Mouse (Mus musculus): ENCODE data around the gene Olfr9. TPM values are rescaled to one million over a fixed set of nuclear protein-coding genes. Genes with fewer than 3 reads are reported as not detected.
A peak's percentile ranks its signal among the peaks of the same experiment; 100 is the strongest.
"Not testable (repeated sequence)": the region's sequence is repeated elsewhere in the genome, so short reads cannot be mapped to it uniquely, and the experiment has no call there.

Olfr9 gene
- polyA plus RNA-seq, 1 experiment: not detected

GRCm38 (mm10) chr10:128977522-128978114 lies 11.6 kb upstream of the Olfr9 start:
- Histone ChIP-seq H3K27ac (ENCODE audit: insufficient read depth, low read length) (no peak overlapping the region), H3K27me3 (ENCODE audit: control insufficient read depth, insufficient read depth, low read length) (no peaks in the 10 kb centered on the region), H3K4me3 (replicated peaks; ENCODE audit: insufficient read depth, low read depth, low read length) (no peak overlapping the region), H3K4me1 (ENCODE audit: control insufficient read depth, insufficient read depth, low read length) (no peaks in the 10 kb centered on the region)
- WGBS: 8% methylated on average over 9 of the region's 9 CpGs
- peak; percentile 62 to 66 for DNase-seq
- TF ChIP-seq POLR2A (IDR thresholded peaks at IDR 0.05; ENCODE audit: borderline replicate concordance, insufficient read depth, low read length): no peak
- TF ChIP-seq CTCF (IDR thresholded peaks at IDR 0.05; ENCODE audit: borderline replicate concordance, insufficient read depth, low read depth, low read length): peak; percentile 93

DNA sequence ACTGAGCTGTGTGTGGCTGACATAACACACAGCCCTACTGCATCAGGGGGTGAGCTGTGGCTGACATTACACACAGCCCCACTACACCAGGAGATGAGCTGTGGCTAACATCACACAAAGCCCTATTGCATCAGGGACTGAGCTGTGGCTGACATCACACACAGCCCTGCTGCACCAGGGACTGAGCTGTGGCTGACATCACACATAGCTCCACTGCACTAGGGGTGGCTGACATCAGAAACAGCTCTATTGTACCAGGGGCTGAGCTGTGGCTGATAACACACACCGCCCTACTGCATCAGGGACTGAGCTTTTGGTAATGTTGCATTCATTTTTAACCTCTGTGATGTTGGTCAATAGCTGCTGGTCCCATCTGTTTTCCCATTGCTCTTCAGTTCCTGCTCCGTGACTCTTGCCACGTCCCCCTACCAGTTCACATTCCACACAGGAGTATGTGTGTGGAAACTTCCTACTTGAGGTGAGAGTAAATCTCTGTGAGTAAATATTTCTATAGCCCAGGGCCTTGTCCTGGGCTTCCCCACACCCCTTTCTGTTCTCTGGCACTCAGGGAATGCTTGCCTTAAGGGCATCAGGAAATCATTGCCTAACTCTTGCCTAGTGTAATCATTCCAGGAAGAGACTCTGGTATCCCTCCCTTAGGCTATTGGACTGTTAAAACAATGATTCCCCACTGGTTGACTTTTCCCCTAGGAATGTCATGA lies 8.4 kb upstream of the Olfr9 start:
- Histone ChIP-seq H3K27ac (ENCODE audit: insufficient read depth, low read length) (no peak overlapping the region), H3K27me3 (ENCODE audit: control insufficient read depth, insufficient read depth, low read length) (no peaks in the 10 kb centered on the region), H3K4me1 (ENCODE audit: control insufficient read depth, insufficient read depth, low read length) (no peaks in the 10 kb centered on the region), H3K4me3 (replicated peaks; ENCODE audit: insufficient read depth, low read depth, low read length) (no peak overlapping the region)
- TF ChIP-seq CTCF (IDR thresholded peaks at IDR 0.05; ENCODE audit: borderline replicate concordance, insufficient read depth, low read depth, low read length) (no peak), POLR2A (IDR thresholded peaks at IDR 0.05; ENCODE audit: borderline replicate concordance, insufficient read depth, low read length) (no peak)
- DNase-seq: no peak
- 79% methylated on average over 3 of the region's 3 CpGs for WGBS

DNA sequence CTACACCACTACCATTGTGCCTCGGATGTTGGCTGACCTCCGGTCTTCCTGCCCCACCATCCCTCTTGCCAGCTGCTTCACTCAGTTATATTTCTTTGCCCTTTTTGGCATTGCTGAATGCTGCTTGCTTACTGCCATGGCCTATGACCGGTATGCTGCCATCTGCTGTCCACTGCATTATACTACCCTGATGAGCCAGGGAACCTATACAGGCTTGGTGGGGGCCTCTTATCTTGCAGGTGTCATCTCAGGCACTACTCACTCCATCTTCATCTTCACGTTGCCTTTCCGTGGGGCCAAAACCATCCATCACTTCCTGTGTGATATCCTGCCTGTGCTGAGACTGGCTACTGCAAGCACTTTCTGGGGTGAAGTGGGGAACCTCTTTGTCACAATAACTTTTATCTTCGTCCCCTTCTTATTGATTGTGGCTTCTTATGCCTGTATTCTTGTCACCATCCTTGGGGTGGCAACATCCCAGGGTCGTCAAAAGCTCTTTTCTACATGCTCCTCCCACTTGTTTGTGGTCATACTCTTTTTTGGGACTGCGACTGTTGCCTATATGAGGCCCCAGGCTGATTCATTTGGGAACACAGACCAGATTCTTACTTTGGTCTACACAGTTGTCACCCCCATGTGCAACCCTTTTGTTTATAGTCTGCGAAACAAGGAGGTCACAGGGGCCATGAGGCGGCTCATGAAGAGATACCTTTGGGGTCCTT lies 1.1 kb downstream of the Olfr9 start:
- 52% methylated on average over 7 of the region's 10 CpGs for WGBS
- not testable (repeated sequence) for DNase-seq; H3K4me1 ChIP-seq (ENCODE audit: control insufficient read depth, insufficient read depth, low read length); H3K27ac ChIP-seq (ENCODE audit: insufficient read depth, low read length); H3K27me3 ChIP-seq (ENCODE audit: control insufficient read depth, insufficient read depth, low read length); H3K4me3 ChIP-seq (replicated peaks; ENCODE audit: insufficient read depth, low read depth, low read length)

GRCm38 (mm10) chr10:128990994-128991393 lies 1.8 kb downstream of the Olfr9 start:
- TF ChIP-seq CTCF (IDR thresholded peaks at IDR 0.05; ENCODE audit: borderline replicate concordance, insufficient read depth, low read depth, low read length) (no peak), POLR2A (IDR thresholded peaks at IDR 0.05; ENCODE audit: borderline replicate concordance, insufficient read depth, low read length) (no peak)
- Histone ChIP-seq H3K4me1 (ENCODE audit: control insufficient read depth, insufficient read depth, low read length) (no peaks in the 10 kb centered on the region), H3K4me3 (replicated peaks; ENCODE audit: insufficient read depth, low read depth, low read length) (no peak overlapping the region), H3K27ac (ENCODE audit: insufficient read depth, low read length) (no peak overlapping the region), H3K27me3 (ENCODE audit: control insufficient read depth, insufficient read depth, low read length) (no peaks in the 10 kb centered on the region)
- no peak for DNase-seq

DNA sequence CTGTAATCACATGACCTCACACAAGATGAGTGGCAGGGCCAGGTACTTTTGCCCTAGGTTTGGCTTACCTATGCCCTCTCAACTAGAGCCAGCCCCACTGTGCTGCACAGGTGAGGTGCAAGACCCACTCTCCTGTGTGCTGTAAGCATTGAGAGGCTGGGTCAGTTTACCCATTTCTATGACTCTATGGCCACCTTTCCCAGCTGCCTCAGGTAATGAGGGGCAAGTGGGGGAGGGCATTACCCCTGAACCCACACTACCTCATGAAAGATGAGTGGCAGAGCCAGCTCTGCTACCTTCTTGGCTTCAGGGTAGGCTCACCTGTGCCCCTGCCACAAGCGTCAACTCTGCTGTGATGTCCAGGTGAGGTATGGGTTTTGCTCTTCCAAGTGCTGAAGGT lies 6.6 kb downstream of the Olfr9 start:
- no peak for DNase-seq
- TF ChIP-seq CTCF (IDR thresholded peaks at IDR 0.05; ENCODE audit: borderline replicate concordance, insufficient read depth, low read depth, low read length): no peak
- TF ChIP-seq POLR2A (IDR thresholded peaks at IDR 0.05; ENCODE audit: borderline replicate concordance, insufficient read depth, low read length): no peak
- WGBS: 97% methylated on average over 1 of the region's 1 CpGs
- H3K27ac ChIP-seq (ENCODE audit: insufficient read depth, low read length): no peak overlapping the region
- H3K4me3 ChIP-seq (replicated peaks; ENCODE audit: insufficient read depth, low read depth, low read length): no peak overlapping the region
- no peaks in the 10 kb centered on the region for H3K27me3 ChIP-seq (ENCODE audit: control insufficient read depth, insufficient read depth, low read length)
- H3K4me1 ChIP-seq (ENCODE audit: control insufficient read depth, insufficient read depth, low read length): no peaks in the 10 kb centered on the region

- WGBS: 76% methylated on average over 4 of the region's 4 CpGs
- TF ChIP-seq POLR2A (IDR thresholded peaks at IDR 0.05; ENCODE audit: borderline replicate concordance, insufficient read depth, low read length): no peak
- no peak for TF ChIP-seq CTCF (IDR thresholded peaks at IDR 0.05; ENCODE audit: borderline replicate concordance, insufficient read depth, low read depth, low read length)
- H3K4me3 ChIP-seq (replicated peaks; ENCODE audit: insufficient read depth, low read depth, low read length): no peak overlapping the region
- no peaks in the 10 kb centered on the region for H3K4me1 ChIP-seq (ENCODE audit: control insufficient read depth, insufficient read depth, low read length)
- no peak overlapping the region for H3K27ac ChIP-seq (ENCODE audit: insufficient read depth, low read length)
- H3K27me3 ChIP-seq (ENCODE audit: control insufficient read depth, insufficient read depth, low read length): no peaks in the 10 kb centered on the region
- no peak for DNase-seq
Measured at GRCm38 (mm10) chr10:128996523-128997040, 7.4 kb downstream of the Olfr9 start.

- no peaks in the 10 kb centered on the region for H3K27me3 ChIP-seq (ENCODE audit: control insufficient read depth, insufficient read depth, low read length)
- 85% methylated on average over 14 of the region's 14 CpGs for WGBS
- TF ChIP-seq POLR2A (IDR thresholded peaks at IDR 0.05; ENCODE audit: borderline replicate concordance, insufficient read depth, low read length) (no peak), CTCF (IDR thresholded peaks at IDR 0.05; ENCODE audit: borderline replicate concordance, insufficient read depth, low read depth, low read length) (no peak)
Measured at GRCm38 (mm10) chr10:129004032-129004920, 15.0 kb downstream of the Olfr9 start.

More at GRCm38 (mm10) chr10:129004032-129004920, 15.0 kb downstream of the Olfr9 start:
- Histone ChIP-seq H3K27ac (ENCODE audit: insufficient read depth, low read length) (no peak overlapping the region), H3K4me1 (ENCODE audit: control insufficient read depth, insufficient read depth, low read length) (no peaks in the 10 kb centered on the region), H3K4me3 (replicated peaks; ENCODE audit: insufficient read depth, low read depth, low read length) (no peak overlapping the region)
- no peak for DNase-seq

Data from cerebellum, adult 2 months (tissue).